16 mouse cellular contexts compared by ENCODE assay signal in the genomic region with DNA sequence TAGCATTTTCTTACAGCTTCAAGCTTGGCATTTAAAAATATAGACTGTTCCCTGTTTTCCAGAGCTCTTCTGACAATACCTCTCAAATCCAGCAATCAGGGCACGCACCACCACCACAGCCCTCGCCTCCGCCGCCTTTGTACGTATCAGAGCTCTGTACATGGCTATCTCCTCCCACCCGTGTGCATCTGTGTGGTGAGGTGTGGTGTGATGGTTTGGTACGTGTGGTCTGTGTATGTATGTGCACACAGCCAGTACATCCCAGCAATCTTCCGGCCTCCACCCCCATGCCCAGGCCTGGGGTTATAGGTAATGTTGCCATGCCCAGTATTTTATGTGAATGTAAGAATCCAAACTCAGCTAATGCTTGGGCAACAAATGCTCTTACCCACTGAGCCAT. TPM values are rescaled to one million over a fixed set of nuclear protein-coding genes. Genes with fewer than 3 reads are reported as not detected.
A peak's percentile ranks its signal among the peaks of the same experiment; 100 is the strongest.
DNase-seq lines count a peak whose midpoint lies in the region; ATAC-seq lines count a peak whose summit lies in the region.
"Had no signal": no experiment of that assay in that cellular context is flagged by ENCODE, and none has a peak within 500 bp of the region (broad histone marks: within the 10 kb centered on the region; RNA-seq: fewer than 3 reads in every experiment).

No protein-coding gene starts in this region.

- H3K4me1 ChIP-seq in hindbrain, embryonic 14.5 days (replicated peaks; ENCODE audit: control insufficient read depth, insufficient read depth, low read length), result peaks cover 9% of the 10 kb centered on the region; the same call in 1 of the 2 replicates
- no peaks in the 10 kb centered on the region; the same call in 1 of the 2 replicates for H3K4me1 ChIP-seq in hindbrain, embryonic 16.5 days (ENCODE audit: control insufficient read depth, insufficient read depth, low read depth, low read length)
- H3K4me1 ChIP-seq in neural tube, embryonic 13.5 days (replicated peaks), result peaks cover 43% of the 10 kb centered on the region
- peaks cover 46% of the 10 kb centered on the region for H3K4me1 ChIP-seq in stomach, embryonic 15.5 days

- no peak overlapping the region for H3K4me2 ChIP-seq in hindbrain, embryonic 14.5 days (replicated peaks)
- H3K4me2 ChIP-seq in hindbrain, embryonic 16.5 days (ENCODE audit: low read length), result no peak overlapping the region
- H3K4me2 ChIP-seq in neural tube, embryonic 13.5 days, result no peak overlapping the region
- H3K4me2 ChIP-seq in stomach, embryonic 15.5 days, result no peak overlapping the region

- no peaks in the 10 kb centered on the region for H3K9me3 ChIP-seq in hindbrain, embryonic 14.5 days (ENCODE audit: control insufficient read depth, low read length)
- no peaks in the 10 kb centered on the region for H3K9me3 ChIP-seq in hindbrain, embryonic 16.5 days (ENCODE audit: control insufficient read depth, low read length)
- no peaks in the 10 kb centered on the region for H3K9me3 ChIP-seq in neural tube, embryonic 13.5 days
- no peaks in the 10 kb centered on the region for H3K9me3 ChIP-seq in stomach, embryonic 15.5 days
- H3K9me3 ChIP-seq: forebrain, embryonic 10.5 days had no signal

- DNase-seq in hindbrain, embryonic 14.5 days (ENCODE audit: low spot score), result no peak
- DNase-seq in neural tube, embryonic 10.5 days (ENCODE audit: extremely low spot score, low spot score), result no peak
- peak; percentile 88 for DNase-seq in liver
- no peak for DNase-seq in urinary bladder, adult 2 months (ENCODE audit: low spot score)
- DNase-seq: cerebellum, adult 9-10 months; layer of hippocampus, adult 9-11 months; lung, postnatal 4 days; right cerebral cortex, postnatal 4 days; thymus, adult 18-20 months had no signal

- H3K9ac ChIP-seq in hindbrain, embryonic 14.5 days, result no peak overlapping the region
- H3K9ac ChIP-seq in hindbrain, embryonic 16.5 days (ENCODE audit: low read depth, low read length), result no peak overlapping the region
- no peak overlapping the region for H3K9ac ChIP-seq in neural tube, embryonic 13.5 days
- no peak overlapping the region for H3K9ac ChIP-seq in stomach, embryonic 15.5 days

- ATAC-seq in hindbrain, embryonic 14.5 days (ENCODE audit: low FRiP score), result no peak
- ATAC-seq in hindbrain, embryonic 16.5 days, result no peak
- ATAC-seq in neural tube, embryonic 13.5 days (ENCODE audit: low read depth), result no peak; the same call in 1 of the 2 replicates
- peak; percentile 80 for ATAC-seq in stomach, embryonic 15.5 days (ENCODE audit: insufficient read depth, low FRiP score, low read depth)
- no peak for ATAC-seq in CD4-positive, CD25-positive, alpha-beta regulatory T cell, adult 4 months
- ATAC-seq: activated CD4-positive, CD25-positive, alpha-beta regulatory T cell, adult 4 months had no signal

- peak overlapping the region; percentile 57; the same call in 1 of the 2 replicates for H3K27ac ChIP-seq in hindbrain, embryonic 14.5 days
- no peak overlapping the region for H3K27ac ChIP-seq in hindbrain, embryonic 16.5 days (ENCODE audit: low read depth, low read length)
- H3K27ac ChIP-seq in neural tube, embryonic 13.5 days (replicated peaks), result peak overlapping the region; percentile 38; the same call in 1 of the 2 replicates
- H3K27ac ChIP-seq in stomach, embryonic 15.5 days, result peak overlapping the region; percentile 83; the same call in 1 of the 2 replicates

- no peaks in the 10 kb centered on the region for H3K36me3 ChIP-seq in hindbrain, embryonic 14.5 days (replicated peaks; ENCODE audit: control insufficient read depth, insufficient read depth)
- H3K36me3 ChIP-seq in hindbrain, embryonic 16.5 days (ENCODE audit: control insufficient read depth, insufficient read depth, low read length), result no peaks in the 10 kb centered on the region
- no peaks in the 10 kb centered on the region for H3K36me3 ChIP-seq in neural tube, embryonic 13.5 days
- no peaks in the 10 kb centered on the region for H3K36me3 ChIP-seq in stomach, embryonic 15.5 days

- no peaks in the 10 kb centered on the region for H3K27me3 ChIP-seq in hindbrain, embryonic 14.5 days (ENCODE audit: control insufficient read depth, insufficient read depth, low read length)
- H3K27me3 ChIP-seq in hindbrain, embryonic 16.5 days (replicated peaks; ENCODE audit: control insufficient read depth, insufficient read depth, low read length), result no peaks in the 10 kb centered on the region
- H3K27me3 ChIP-seq in neural tube, embryonic 13.5 days, result no peaks in the 10 kb centered on the region
- H3K27me3 ChIP-seq in stomach, embryonic 15.5 days (replicated peaks), result no peaks in the 10 kb centered on the region

- H3K4me3 ChIP-seq in hindbrain, embryonic 14.5 days (replicated peaks; ENCODE audit: low read length), result no peak overlapping the region
- no peak overlapping the region for H3K4me3 ChIP-seq in hindbrain, embryonic 16.5 days (ENCODE audit: low read length)
- no peak overlapping the region for H3K4me3 ChIP-seq in neural tube, embryonic 13.5 days
- no peak overlapping the region for H3K4me3 ChIP-seq in stomach, embryonic 15.5 days (replicated peaks)
- H3K4me3 ChIP-seq: forebrain, embryonic 10.5 days had no signal

- WGBS in hindbrain, embryonic 14.5 days, result 91% methylated on average over 8 of the region's 8 CpGs
- 85% methylated on average over 8 of the region's 8 CpGs for WGBS in hindbrain, embryonic 16.5 days
- 78% methylated on average over 8 of the region's 8 CpGs for WGBS in neural tube, embryonic 13.5 days
- WGBS in stomach, embryonic 15.5 days, result 92% methylated on average over 8 of the region's 8 CpGs

RNA-seq across cellular contexts. Expression of a gene that starts 14.0 kb away (rescaled TPM):
- polyA plus RNA-seq in hindbrain, embryonic 14.5 days (2014; fragmentation: Nextera tagmentation; extraction: Ambion mirVana), result 4.4 and 4.8 TPM in 2 replicates
- 3.1 and 4.3 TPM in 2 replicates for polyA plus RNA-seq in hindbrain, embryonic 16.5 days (2015; fragmentation: Nextera tagmentation; extraction: Ambion mirVana)
- 4.9 TPM in 2 replicates for polyA plus RNA-seq in neural tube, embryonic 13.5 days (2015; fragmentation: Nextera tagmentation; extraction: Ambion mirVana)
- 9.9 and 10.5 TPM in 2 replicates for polyA plus RNA-seq in stomach, embryonic 15.5 days (2015; fragmentation: Nextera tagmentation; extraction: Ambion mirVana)
- polyA plus RNA-seq in urinary bladder, adult 2 months (2012; rRNA removed), result 11.9 and 16.0 TPM in 2 replicates
- polyA plus RNA-seq in CD4-positive, CD25-positive, alpha-beta regulatory T cell, adult 4 months (2017; shearing (Covaris generic)), result 1 to 10 TPM; 7.3 to 8.2 TPM

RNA-seq across cellular contexts. Expression of a gene that starts 56.4 kb away (rescaled TPM):
- 3.2 and 4.1 TPM in 2 replicates for polyA plus RNA-seq in hindbrain, embryonic 14.5 days (2014; fragmentation: Nextera tagmentation; extraction: Ambion mirVana)
- polyA plus RNA-seq in hindbrain, embryonic 16.5 days (2015; fragmentation: Nextera tagmentation; extraction: Ambion mirVana), result 4.7 and 4.8 TPM in 2 replicates
- 3.1 and 3.7 TPM in 2 replicates for polyA plus RNA-seq in neural tube, embryonic 13.5 days (2015; fragmentation: Nextera tagmentation; extraction: Ambion mirVana)
- polyA plus RNA-seq in stomach, embryonic 15.5 days (2015; fragmentation: Nextera tagmentation; extraction: Ambion mirVana), result 0.76 and 0.94 TPM in 2 replicates
- 0.19 and 0.34 TPM in 2 replicates for polyA plus RNA-seq in urinary bladder, adult 2 months (2012; rRNA removed)
- not detected for polyA plus RNA-seq in CD4-positive, CD25-positive, alpha-beta regulatory T cell, adult 4 months (2017; shearing (Covaris generic))
- polyA plus RNA-seq: activated CD4-positive, CD25-positive, alpha-beta regulatory T cell, adult 4 months; kidney, adult 2 months had no signal
